9 mouse cellular contexts compared by ENCODE assay signal in the genomic region with DNA sequence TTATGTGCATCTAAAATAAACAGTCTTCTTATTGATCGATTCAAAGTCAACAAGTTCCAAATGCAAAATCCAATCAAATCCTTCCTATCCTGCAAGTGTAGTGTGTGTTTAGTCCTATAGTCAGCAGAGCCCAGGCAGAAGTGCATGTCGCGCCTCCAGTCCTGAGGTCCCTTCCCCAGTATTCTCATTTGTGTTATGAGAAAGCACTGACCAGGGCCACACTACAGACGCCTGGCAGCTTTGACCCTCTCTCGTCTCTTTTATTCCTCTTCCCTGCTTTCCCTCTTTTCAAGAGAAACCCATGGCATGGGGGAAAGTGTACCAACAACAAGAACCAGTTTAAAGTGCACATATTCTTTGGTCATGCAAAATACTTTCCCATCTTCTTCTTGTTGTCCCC. TPM values are rescaled to one million over a fixed set of nuclear protein-coding genes. Genes with fewer than 3 reads are reported as not detected.
DNase-seq lines count a peak whose midpoint lies in the region; ATAC-seq lines count a peak whose summit lies in the region.
"Had no signal": no experiment of that assay in that cellular context is flagged by ENCODE, and none has a peak within 500 bp of the region (broad histone marks: within the 10 kb centered on the region; RNA-seq: fewer than 3 reads in every experiment).

No protein-coding gene starts in this region.

- H3K27ac ChIP-seq in heart, embryonic 13.5 days (replicated peaks), result peak overlapping the region; percentile 45
- peak overlapping the region; percentile 54; the same call in 1 of the 2 replicates for H3K27ac ChIP-seq in forebrain, embryonic 13.5 days

- peaks cover 23% of the 10 kb centered on the region for H3K4me1 ChIP-seq in heart, embryonic 13.5 days
- H3K4me1 ChIP-seq in forebrain, embryonic 13.5 days, result peaks cover 46% of the 10 kb centered on the region

- H3K9ac ChIP-seq in heart, embryonic 13.5 days, result peak overlapping the region; percentile 75
- peak overlapping the region; percentile 32 for H3K9ac ChIP-seq in forebrain, embryonic 13.5 days

- intact Hi-C loops in heart, postnatal 36 days (cut with DNase I), result loop anchor here (5.0 kb wide), 3 partner anchors 113 to 393 kb away; no protein-coding TSS in a partner anchor

- no peak for DNase-seq in heart, postnatal 36 days
- DNase-seq in kidney, postnatal 14 days, result peak; percentile 17
- peak; percentile 36 for DNase-seq in neural tube, embryonic 10.5 days (ENCODE audit: extremely low spot score, low spot score)
- no peak for DNase-seq in right cerebral cortex, postnatal 4 days
- DNase-seq in layer of hippocampus, adult 9-11 months, result no peak
- no peak for DNase-seq in MN1 (ENCODE audit: low spot score)

- no peak for ATAC-seq in heart, embryonic 13.5 days (ENCODE audit: extremely low read depth, insufficient number of reproducible peaks, low FRiP score, low TSS enrichment)
- no peak for ATAC-seq in forebrain, embryonic 13.5 days
- ATAC-seq: CD4-positive, CD25-positive, alpha-beta regulatory T cell, adult 4 months had no signal

- peak overlapping the region; percentile 83 for H3K4me2 ChIP-seq in heart, embryonic 13.5 days
- H3K4me2 ChIP-seq in forebrain, embryonic 13.5 days, result peak overlapping the region; percentile 53

- peak overlapping the region; percentile 73 for H3K4me3 ChIP-seq in heart, embryonic 13.5 days
- H3K4me3 ChIP-seq in forebrain, embryonic 13.5 days, result peak overlapping the region; percentile 77

- H3K9me3 ChIP-seq in heart, embryonic 13.5 days, result no peaks in the 10 kb centered on the region
- H3K9me3 ChIP-seq in forebrain, embryonic 13.5 days (replicated peaks), result no peaks in the 10 kb centered on the region

- 47% methylated on average over 5 of the region's 5 CpGs for WGBS in heart, embryonic 13.5 days
- 22% methylated on average over 5 of the region's 5 CpGs for WGBS in forebrain, embryonic 13.5 days

- no peaks in the 10 kb centered on the region for H3K36me3 ChIP-seq in heart, embryonic 13.5 days
- no peaks in the 10 kb centered on the region for H3K36me3 ChIP-seq in forebrain, embryonic 13.5 days (ENCODE audit: poor library complexity, severe bottlenecking)

- no peaks in the 10 kb centered on the region for H3K27me3 ChIP-seq in heart, embryonic 13.5 days (replicated peaks)
- peaks cover 17% of the 10 kb centered on the region; the same call in 1 of the 2 replicates for H3K27me3 ChIP-seq in forebrain, embryonic 13.5 days

RNA-seq across cellular contexts. Expression of gene Fign, which starts 2.3 kb away (rescaled TPM):
- polyA plus RNA-seq in heart, embryonic 13.5 days (2015; fragmentation: Nextera tagmentation; extraction: Ambion mirVana), result 8.3 and 9.5 TPM in 2 replicates
- 10 to 100 TPM; 12.5 to 18.4 TPM for total RNA-seq in heart, postnatal 36 days (2021)
- polyA plus RNA-seq in forebrain, embryonic 13.5 days (2015; fragmentation: Nextera tagmentation; extraction: Ambion mirVana), result 11.3 and 12.0 TPM in 2 replicates

Comparison
In these comparisons a context has a peak if more than half of its experiments do, and no peak if none do; other contexts are left out.
1. DNase-seq: peak in kidney, postnatal 14 days (single experiment) and neural tube, embryonic 10.5 days (single experiment); none in heart, postnatal 36 days (0 of 2), right cerebral cortex, postnatal 4 days (single experiment), layer of hippocampus, adult 9-11 months (single experiment) and MN1 (single experiment).